Comparison of ENCODE assay signal across 8 mouse cellular contexts in the genomic region with DNA sequence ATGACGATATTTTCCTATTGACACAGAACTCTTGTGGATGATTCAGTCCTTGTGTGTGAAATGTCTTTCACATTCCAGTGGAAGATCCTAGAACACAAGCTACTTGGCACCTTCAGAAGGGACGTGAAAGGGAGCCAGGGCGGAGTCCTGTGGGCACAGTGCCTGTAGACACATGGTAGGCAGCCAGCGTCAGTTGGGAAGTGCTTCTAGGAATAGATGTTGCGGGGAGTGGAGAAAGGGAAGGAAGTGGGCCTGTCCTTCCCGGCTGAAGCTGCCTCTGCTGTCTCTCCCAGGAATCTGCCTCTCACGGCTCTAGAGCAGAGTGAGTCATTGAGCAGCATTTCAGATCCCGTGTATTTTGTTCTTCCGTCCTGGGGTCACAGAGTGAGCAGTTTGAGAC.
DNase-seq lines count a peak whose midpoint lies in the region; ATAC-seq and TF ChIP-seq lines count a peak whose summit lies in the region.

No protein-coding gene starts in this region.

- no peaks in the 10 kb centered on the region for H3K27me3 ChIP-seq in forebrain, embryonic 13.5 days
- H3K27me3 ChIP-seq in forebrain, embryonic 10.5 days (ENCODE audit: poor library complexity, severe bottlenecking): no peaks in the 10 kb centered on the region
- no peaks in the 10 kb centered on the region for H3K27me3 ChIP-seq in kidney, postnatal 0 days (ENCODE audit: insufficient read depth, low read length)
- H3K27me3 ChIP-seq in lung, embryonic 14.5 days (ENCODE audit: insufficient read depth, low read length): no peaks in the 10 kb centered on the region

- DNase-seq in forebrain, embryonic 10.5 days (ENCODE audit: extremely low spot score, low spot score): no peak
- DNase-seq in cerebellum, adult 11-12 months: peak; percentile 84
- peak; percentile 75 for DNase-seq in gastrocnemius, postnatal 25 days
- peak; percentile 65 for DNase-seq in kidney, postnatal 0 days (ENCODE audit: low spot score)
- peak; percentile 34 for DNase-seq in lung, embryonic 14.5 days
- peak; percentile 55 for DNase-seq in testis, postnatal 10 days (ENCODE audit: low spot score)

- WGBS in forebrain, embryonic 13.5 days: 80% methylated on average over 9 of the region's 9 CpGs
- 85% methylated on average over 9 of the region's 9 CpGs for WGBS in forebrain, embryonic 10.5 days
- 47% methylated on average over 9 of the region's 9 CpGs for WGBS in kidney, postnatal 0 days
- WGBS in lung, embryonic 14.5 days: 51% methylated on average over 9 of the region's 9 CpGs

- H3K9ac ChIP-seq in forebrain, embryonic 13.5 days: no peak overlapping the region
- H3K9ac ChIP-seq in kidney, postnatal 0 days (ENCODE audit: low read depth, low read length): no peak overlapping the region
- H3K9ac ChIP-seq in lung, embryonic 14.5 days: no peak overlapping the region

- H3K4me3 ChIP-seq in forebrain, embryonic 13.5 days: no peak overlapping the region
- H3K4me3 ChIP-seq in forebrain, embryonic 10.5 days: no peak overlapping the region
- no peak overlapping the region for H3K4me3 ChIP-seq in kidney, postnatal 0 days (replicated peaks; ENCODE audit: low read depth, low read length)
- H3K4me3 ChIP-seq in lung, embryonic 14.5 days (ENCODE audit: low read depth, low read length): no peak overlapping the region

- no peaks in the 10 kb centered on the region for H3K9me3 ChIP-seq in forebrain, embryonic 13.5 days (replicated peaks)
- H3K9me3 ChIP-seq in forebrain, embryonic 10.5 days: no peaks in the 10 kb centered on the region
- H3K9me3 ChIP-seq in kidney, postnatal 0 days (replicated peaks; ENCODE audit: low read length): no peaks in the 10 kb centered on the region
- no peaks in the 10 kb centered on the region for H3K9me3 ChIP-seq in lung, embryonic 14.5 days (ENCODE audit: low read depth, low read length)

- TF ChIP-seq CTCF in kidney, postnatal 0 days (IDR thresholded peaks at IDR 0.05; ENCODE audit: low read depth): no peak
- TF ChIP-seq CTCF in lung, embryonic 14.5 days (IDR thresholded peaks at IDR 0.05; ENCODE audit: low read depth): no peak

- peaks cover 4% of the 10 kb centered on the region; the same call in 1 of the 2 replicates for H3K4me1 ChIP-seq in forebrain, embryonic 13.5 days
- H3K4me1 ChIP-seq in forebrain, embryonic 10.5 days: peaks cover 10% of the 10 kb centered on the region; the same call in 1 of the 2 replicates
- H3K4me1 ChIP-seq in kidney, postnatal 0 days (replicated peaks; ENCODE audit: insufficient read depth, low read length): 0 out of 2 replicates have a peak, but pooled peaks cover 11% of the 10 kb centered on the region
- H3K4me1 ChIP-seq in lung, embryonic 14.5 days (ENCODE audit: insufficient read depth): peaks cover 3% of the 10 kb centered on the region; the same call in 1 of the 2 replicates

- ATAC-seq in forebrain, embryonic 13.5 days: 0 out of 2 replicates have a peak, but pooled peaks have one; percentile 25
- no peak for ATAC-seq in kidney, postnatal 0 days (replicated peaks; ENCODE audit: low FRiP score, low read depth)
- ATAC-seq in lung, embryonic 14.5 days (ENCODE audit: insufficient read depth): no peak
- no peak for ATAC-seq in megakaryocyte progenitor cell, adult 5-6 weeks (replicated peaks; ENCODE audit: poor library complexity)

- no peak overlapping the region for H3K4me2 ChIP-seq in forebrain, embryonic 13.5 days
- H3K4me2 ChIP-seq in kidney, postnatal 0 days (ENCODE audit: low read length): no peak overlapping the region
- H3K4me2 ChIP-seq in lung, embryonic 14.5 days: no peak overlapping the region

- no peaks in the 10 kb centered on the region for H3K36me3 ChIP-seq in forebrain, embryonic 13.5 days (ENCODE audit: poor library complexity, severe bottlenecking)
- H3K36me3 ChIP-seq in forebrain, embryonic 10.5 days (replicated peaks): peaks cover 7% of the 10 kb centered on the region; the same call in 1 of the 2 replicates
- no peaks in the 10 kb centered on the region for H3K36me3 ChIP-seq in kidney, postnatal 0 days (ENCODE audit: insufficient read depth, low read length)
- 0 out of 2 replicates have a peak, but pooled peaks cover 3% of the 10 kb centered on the region for H3K36me3 ChIP-seq in lung, embryonic 14.5 days (ENCODE audit: insufficient read depth)

- no peak overlapping the region for H3K27ac ChIP-seq in forebrain, embryonic 13.5 days
- no peak overlapping the region for H3K27ac ChIP-seq in forebrain, embryonic 10.5 days
- no peak overlapping the region for H3K27ac ChIP-seq in kidney, postnatal 0 days
- H3K27ac ChIP-seq in lung, embryonic 14.5 days (ENCODE audit: low read depth): no peak overlapping the region
